Mouse (Mus musculus) liver, adult 2 months (tissue): Measurements from ENCODE around the gene Shroom3. TPM values are rescaled to one million over a fixed set of nuclear protein-coding genes. Genes with fewer than 3 reads are reported as not detected.

Experiments used
- DNase-seq: peaks from one replicate; pipeline ENCODE4 v3.0.0-alpha.2; 2011; ENCODE audit warnings: low read depth, low spot score; ENCODE audit errors: extremely low read depth
- H3K27ac ChIP-seq: fragments of 200-500 bp; replicated peaks from 2 replicates; pipeline ENCODE4 v1.5.1; 2012; ENCODE audit warnings: low read depth, mild to moderate bottlenecking, control low read depth, inconsistent platforms, low read length; ENCODE audit not compliant: insufficient read depth
- H3K27me3 ChIP-seq: fragments of 200-500 bp; 2 replicates; pipeline ENCODE4 v1.6.1; 2012; ENCODE audit warnings: mild to moderate bottlenecking, moderate library complexity, low read length, inconsistent platforms; ENCODE audit not compliant: control insufficient read depth, insufficient read depth
- H3K36me3 ChIP-seq: fragments of 200-500 bp; 2 replicates; pipeline ENCODE4 v1.6.1; 2012; ENCODE audit warnings: low read length, inconsistent platforms; ENCODE audit not compliant: control insufficient read depth, insufficient read depth
- H3K4me1 ChIP-seq: fragments of 200-500 bp; 2 replicates; pipeline ENCODE4 v1.6.1; 2011; ENCODE audit warnings: low read length; ENCODE audit not compliant: control insufficient read depth, insufficient read depth
- H3K4me3 ChIP-seq: fragments of 200-500 bp; 2 replicates; pipeline ENCODE4 v1.5.1; 2011; ENCODE audit warnings: low read depth, mild to moderate bottlenecking, control low read depth, low read length, moderate library complexity; ENCODE audit not compliant: insufficient read depth
- H3K79me2 ChIP-seq: fragments of 200-500 bp; 2 replicates; pipeline ENCODE4 v1.6.1; 2012; ENCODE audit warnings: inconsistent platforms, mild to moderate bottlenecking, low read length, moderate library complexity; ENCODE audit not compliant: control insufficient read depth, insufficient read depth
- H3K9ac ChIP-seq: fragments of 200-500 bp; 2 replicates; pipeline ENCODE4 v1.6.1; 2012; ENCODE audit warnings: low read depth, mild to moderate bottlenecking, control low read depth, inconsistent platforms, low read length
- CTCF ChIP-seq: fragments of 200-500 bp; IDR thresholded peaks from 2 replicates; pipeline ENCODE4 v1.5.1; 2011; ENCODE audit warnings: low read depth, low read length, control low read depth
- POLR2A ChIP-seq: fragments of 200-500 bp; IDR thresholded peaks from 2 replicates; pipeline ENCODE4 v1.6.1; 2011; ENCODE audit warnings: low read length, control low read depth; ENCODE audit not compliant: insufficient read depth; ENCODE audit errors: extremely low read depth
- WGBS: fragments of 180-500 bp; shearing (Covaris S2); methylation state at CpG from one replicate; pipeline ENCODE4 v1.1.7; 2018; 5-methylcytosine and 5-hydroxymethylcytosine counted together
- polyA plus RNA-seq: library from polyadenylated mRNA; depleted of rRNA; stranded (reverse); fragments of >200 nt; gene quantifications from 2 replicates; pipeline ENCODE4 v1.2.3, GENCODE M21; 2012
- total RNA-seq: library from RNA; depleted of rRNA; stranded (reverse); fragments of >200 nt; gene quantifications from 2 replicates; pipeline ENCODE4 v1.2.3, GENCODE M21; 2014

Gene Shroom3
- total and polyA plus RNA-seq, 2 experiments, result 4.0 to 4.1 TPM

- Histone ChIP-seq H3K4me1 (peaks cover 6% of the 10 kb centered on the region; the same call in 1 of the 2 replicates), H3K4me3 (no peak overlapping the region), H3K27ac (no peak overlapping the region), H3K79me2 (no peaks in the 10 kb centered on the region), H3K9ac (no peak overlapping the region), H3K27me3 (no peaks in the 10 kb centered on the region), H3K36me3 (no peaks in the 10 kb centered on the region)
- 25% methylated on average over 17 of the region's 17 CpGs for WGBS
- peak; percentile 81 for DNase-seq
- TF ChIP-seq CTCF, result no peak
- no peak for TF ChIP-seq POLR2A
These were observed 241.7 kb downstream of the Shroom3 start for GRCm38 (mm10) chr5:92924851-92925477.

- no peak overlapping the region for H3K27ac ChIP-seq
- no peak overlapping the region; the same call in 1 of the 2 replicates for H3K9ac ChIP-seq
- DNase-seq, result peak; percentile 71
- H3K4me1 ChIP-seq, result peaks cover 6% of the 10 kb centered on the region; the same call in 1 of the 2 replicates
- no peaks in the 10 kb centered on the region for H3K27me3 ChIP-seq
- H3K4me3 ChIP-seq, result peak overlapping the region; percentile 33; the same call in 1 of the 2 replicates
- WGBS, result 29% methylated on average over 10 of the region's 10 CpGs
- TF ChIP-seq POLR2A, result no peak
- no peak for TF ChIP-seq CTCF
- no peaks in the 10 kb centered on the region for H3K36me3 ChIP-seq
- no peaks in the 10 kb centered on the region for H3K79me2 ChIP-seq
These were observed 244.4 kb downstream of the Shroom3 start for GRCm38 (mm10) chr5:92927667-92928066.

GRCm38 (mm10) chr5:92930557-92930956, 247.3 kb downstream of the Shroom3 start:
- H3K36me3 ChIP-seq, result no peaks in the 10 kb centered on the region
- H3K79me2 ChIP-seq, result no peaks in the 10 kb centered on the region
- H3K9ac ChIP-seq, result no peak overlapping the region
- TF ChIP-seq POLR2A (no peak), CTCF (no peak)
- no peak overlapping the region for H3K27ac ChIP-seq
- H3K4me1 ChIP-seq, result peaks cover 6% of the 10 kb centered on the region; the same call in 1 of the 2 replicates
- H3K27me3 ChIP-seq, result no peaks in the 10 kb centered on the region
- DNase-seq, result no peak
- 78% methylated on average over 6 of the region's 6 CpGs for WGBS
- H3K4me3 ChIP-seq, result no peak overlapping the region

GRCm38 (mm10) chr5:92931298-92931697, 248.1 kb downstream of the Shroom3 start:
- DNase-seq, result no peak
- Histone ChIP-seq H3K4me1 (peaks cover 6% of the 10 kb centered on the region; the same call in 1 of the 2 replicates), H3K36me3 (no peaks in the 10 kb centered on the region), H3K27ac (no peak overlapping the region), H3K27me3 (no peaks in the 10 kb centered on the region), H3K9ac (no peak overlapping the region), H3K79me2 (no peaks in the 10 kb centered on the region), H3K4me3 (no peak overlapping the region)
- no peak for TF ChIP-seq CTCF
- no peak for TF ChIP-seq POLR2A
- WGBS, result 83% methylated on average over 16 of the region's 16 CpGs

GRCm38 (mm10) chr5:92933010-92933409, 249.8 kb downstream of the Shroom3 start:
- H3K4me3 ChIP-seq, result no peak overlapping the region
- no peaks in the 10 kb centered on the region; the same call in 1 of the 2 replicates for H3K36me3 ChIP-seq
- TF ChIP-seq POLR2A (no peak), CTCF (no peak)

GRCm38 (mm10) chr5:92933599-92934217, 250.5 kb downstream of the Shroom3 start:
- Histone ChIP-seq H3K9ac (no peak overlapping the region), H3K4me1 (no peaks in the 10 kb centered on the region), H3K27ac (no peak overlapping the region), H3K27me3 (no peaks in the 10 kb centered on the region), H3K4me3 (no peak overlapping the region), H3K79me2 (no peaks in the 10 kb centered on the region), H3K36me3 (no peaks in the 10 kb centered on the region; the same call in 1 of the 2 replicates)
- DNase-seq, result no peak
- no peak for TF ChIP-seq CTCF
- no peak for TF ChIP-seq POLR2A
- 86% methylated on average over 7 of the region's 7 CpGs for WGBS

More at GRCm38 (mm10) chr5:92933010-92933409, 249.8 kb downstream of the Shroom3 start:
- 88% methylated on average over 10 of the region's 10 CpGs for WGBS
- no peaks in the 10 kb centered on the region for H3K79me2 ChIP-seq
- peaks cover under 1% of the 10 kb centered on the region; the same call in 1 of the 2 replicates for H3K4me1 ChIP-seq
- H3K9ac ChIP-seq, result no peak overlapping the region
- no peak overlapping the region for H3K27ac ChIP-seq
- H3K27me3 ChIP-seq, result no peaks in the 10 kb centered on the region
- no peak for DNase-seq
